Mouse (Mus musculus): ENCODE data around the gene D330045A20Rik.
"Not testable (repeated sequence)": the region's sequence is repeated elsewhere in the genome, so short reads cannot be mapped to it uniquely, and the experiment has no call there.

The D330045A20Rik gene

DNA sequence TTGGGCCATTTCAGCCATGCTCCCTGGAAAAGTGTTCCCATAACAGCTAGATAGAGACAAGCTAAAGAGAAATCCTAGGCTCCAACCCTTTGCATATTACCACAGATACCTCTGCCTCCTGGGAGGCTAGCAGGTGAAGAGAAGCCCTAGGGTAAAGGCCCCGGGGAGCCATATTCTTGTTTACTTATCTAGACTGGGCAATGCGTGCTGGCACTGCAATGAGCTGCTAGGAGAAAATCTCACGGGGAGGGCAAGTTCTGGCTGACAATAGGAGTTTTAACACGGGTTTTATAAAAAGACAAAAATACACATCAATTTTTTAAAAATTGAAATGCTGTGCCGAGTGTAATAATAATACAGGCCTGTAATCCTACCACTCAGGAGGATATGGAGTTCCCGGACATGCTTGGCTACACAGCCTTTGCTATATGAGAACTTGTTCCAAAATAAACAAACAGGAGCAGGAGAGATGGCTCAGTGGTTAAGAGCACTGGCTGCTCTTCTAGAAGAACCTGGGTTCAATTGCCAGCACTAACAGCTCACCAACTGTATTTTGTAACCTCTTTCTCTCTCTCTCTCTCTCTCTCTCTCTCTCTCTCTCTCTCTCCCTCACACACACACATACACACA, 98.6 kb downstream of the D330045A20Rik start:
- DNase-seq (ENCODE audit: extremely low read depth, low read depth): no peak

GRCm38 (mm10) chrX:139583616-139584015, 103.4 kb downstream of the D330045A20Rik start:
- DNase-seq (ENCODE audit: extremely low read depth, low read depth): no peak

DNA sequence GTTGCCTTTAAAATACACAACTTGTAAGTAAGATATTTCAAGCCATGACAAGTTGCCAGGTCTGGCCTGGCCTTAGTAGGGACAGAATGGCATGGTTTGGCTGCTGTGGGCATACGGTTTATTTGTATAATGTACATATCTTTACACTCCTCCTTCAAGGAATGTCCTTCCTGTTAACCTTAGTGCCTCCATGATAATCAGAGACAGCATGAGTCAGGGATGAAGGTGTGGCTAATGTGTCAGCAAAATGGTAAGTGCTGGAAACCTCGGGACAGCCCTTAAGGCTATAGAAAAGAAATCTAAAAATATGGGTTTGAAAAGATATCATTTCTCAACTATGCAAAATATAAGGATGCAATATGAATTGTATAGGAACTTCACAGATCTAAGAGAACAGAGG, 106.5 kb downstream of the D330045A20Rik start:
- DNase-seq (ENCODE audit: extremely low read depth, low read depth): not testable (repeated sequence)

DNA sequence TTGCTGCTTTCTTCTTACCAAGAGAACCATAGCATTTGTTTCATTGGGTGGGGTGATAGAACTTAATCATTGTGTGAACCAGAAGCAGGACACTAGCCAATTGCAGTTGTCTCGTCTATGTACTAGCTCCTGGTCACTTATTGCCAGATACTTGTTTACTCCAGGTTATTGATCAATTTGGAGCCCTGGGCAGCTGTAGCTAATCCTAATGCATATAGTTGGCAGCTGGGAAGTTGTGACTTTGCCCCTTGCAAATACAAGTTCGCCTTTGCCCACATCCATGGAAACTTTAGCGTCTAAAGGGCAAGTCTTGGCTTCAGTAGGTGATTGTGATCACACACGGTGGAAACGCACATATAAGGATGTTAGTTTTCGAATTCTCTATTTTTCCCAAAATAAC, 116.2 kb downstream of the D330045A20Rik start:
- DNase-seq (ENCODE audit: extremely low read depth, low read depth): no peak
